Mouse (Mus musculus) embryonic facial prominence, embryonic 15.5 days (tissue): Measurements from ENCODE around the gene Ahr. TPM values are rescaled to one million over a fixed set of nuclear protein-coding genes. Genes with fewer than 3 reads are reported as not detected.

Experiments used
- ATAC-seq: fragments of 200-750 bp; cut with Nextera tagmentation; 2 replicates; pipeline ENCODE4 v1.8.0; 2017; ENCODE audit warnings: low read depth, moderate TSS enrichment; ENCODE audit not compliant: insufficient number of reproducible peaks, low FRiP score, low TSS enrichment
- H3K27ac ChIP-seq: fragments of 300-500 bp; sonication (generic); replicated peaks from 2 replicates; pipeline ENCODE4 v1.5.1; 2015; ENCODE audit warnings: mild to moderate bottlenecking, inconsistent platforms
- H3K27me3 ChIP-seq: fragments of 300-500 bp; sonication (generic); 2 replicates; pipeline ENCODE4 v1.6.1; 2015; ENCODE audit warnings: inconsistent platforms
- H3K36me3 ChIP-seq: fragments of 300-500 bp; sonication (generic); 2 replicates; pipeline ENCODE4 v1.6.1; 2015; ENCODE audit warnings: mild to moderate bottlenecking, inconsistent platforms
- H3K4me1 ChIP-seq: fragments of 300-500 bp; sonication (generic); 2 replicates; pipeline ENCODE4 v1.6.1; 2015; ENCODE audit warnings: inconsistent platforms
- H3K4me2 ChIP-seq: fragments of 300-500 bp; sonication (generic); replicated peaks from 2 replicates; pipeline ENCODE4 v1.6.1; 2015; ENCODE audit warnings: mild to moderate bottlenecking, inconsistent platforms
- H3K4me3 ChIP-seq: fragments of 300-500 bp; sonication (generic); replicated peaks from 2 replicates; pipeline ENCODE4 v1.5.1; 2015; ENCODE audit warnings: mild to moderate bottlenecking, inconsistent platforms
- H3K9ac ChIP-seq: fragments of 300-500 bp; sonication (generic); 2 replicates; pipeline ENCODE4 v1.6.1; 2015; ENCODE audit warnings: inconsistent platforms
- H3K9me3 ChIP-seq: fragments of 300-500 bp; sonication (generic); replicated peaks from 2 replicates; pipeline ENCODE4 v1.6.1; 2016; ENCODE audit warnings: inconsistent platforms
- WGBS: fragments of 180-500 bp; shearing (Covaris S2); methylation state at CpG from one replicate; pipeline ENCODE4 v1.1.7; 2015; 5-methylcytosine and 5-hydroxymethylcytosine counted together
- polyA plus RNA-seq: library from polyadenylated mRNA; unstranded; fragments of >200 nt; fragmentation: Nextera tagmentation; extraction: Ambion mirVana; gene quantifications from 2 replicates; pipeline ENCODE4 v1.2.1, GENCODE M21; 2015

The Ahr gene
- polyA plus RNA-seq, 1 experiment from 2014 or later, result 19.6 TPM

DNA sequence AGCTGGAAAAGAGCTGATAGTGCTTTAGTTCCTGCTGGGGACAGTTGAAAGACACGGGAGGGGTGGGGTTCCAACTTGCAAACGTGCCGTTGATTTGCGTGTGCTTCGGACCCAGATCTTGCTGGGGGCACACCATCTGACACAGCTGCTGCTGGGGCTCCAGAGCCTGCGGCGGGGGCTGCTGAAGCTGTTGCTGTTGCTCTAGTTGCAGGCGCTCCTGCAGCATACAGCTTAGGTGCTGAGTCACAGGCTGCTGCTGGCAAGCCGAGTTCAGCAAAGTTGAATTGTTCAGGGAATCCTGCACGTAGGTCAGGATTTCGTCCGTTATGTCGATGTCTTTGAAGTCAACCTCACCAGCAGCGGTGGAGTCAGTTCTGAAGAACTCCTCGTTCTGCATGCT, 30.8 kb downstream of the Ahr start:
- H3K36me3 ChIP-seq, result peaks cover 32% of the 10 kb centered on the region; the same call in 1 of the 2 replicates
- 74% methylated on average over 15 of the region's 15 CpGs for WGBS
- ATAC-seq, result no peak
- H3K27me3 ChIP-seq, result no peaks in the 10 kb centered on the region
- no peak overlapping the region for H3K4me2 ChIP-seq
- H3K4me3 ChIP-seq, result no peak overlapping the region
- H3K9ac ChIP-seq, result no peak overlapping the region
- no peak overlapping the region for H3K27ac ChIP-seq
- H3K4me1 ChIP-seq, result no peaks in the 10 kb centered on the region
- no peaks in the 10 kb centered on the region for H3K9me3 ChIP-seq

DNA sequence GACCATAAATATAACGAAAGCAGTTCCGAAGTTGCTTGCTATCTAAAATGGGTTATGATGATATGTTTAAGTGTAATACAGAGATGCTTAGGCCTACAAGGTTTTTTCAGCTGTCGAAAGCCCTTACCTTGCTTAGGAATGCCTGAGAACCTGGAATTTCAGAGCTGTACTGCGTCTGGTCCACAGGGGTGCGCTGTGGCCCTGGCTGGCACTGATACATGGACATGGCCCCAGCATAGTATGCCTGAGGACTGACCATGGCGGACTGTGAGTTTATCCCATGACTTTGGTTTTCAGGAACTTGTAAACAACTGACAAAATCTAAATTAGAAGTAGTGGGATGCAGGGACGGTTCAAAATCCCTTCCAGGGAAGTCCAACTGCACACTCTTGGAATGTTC, 31.3 kb downstream of the Ahr start:
- WGBS, result 88% methylated on average over 7 of the region's 7 CpGs
- no peaks in the 10 kb centered on the region for H3K9me3 ChIP-seq
- no peak overlapping the region for H3K9ac ChIP-seq
- no peak overlapping the region for H3K4me2 ChIP-seq
- peaks cover 32% of the 10 kb centered on the region; the same call in 1 of the 2 replicates for H3K36me3 ChIP-seq
- ATAC-seq, result no peak
- H3K27ac ChIP-seq, result no peak overlapping the region
- no peaks in the 10 kb centered on the region for H3K4me1 ChIP-seq
- H3K4me3 ChIP-seq, result no peak overlapping the region
- no peaks in the 10 kb centered on the region for H3K27me3 ChIP-seq

DNA sequence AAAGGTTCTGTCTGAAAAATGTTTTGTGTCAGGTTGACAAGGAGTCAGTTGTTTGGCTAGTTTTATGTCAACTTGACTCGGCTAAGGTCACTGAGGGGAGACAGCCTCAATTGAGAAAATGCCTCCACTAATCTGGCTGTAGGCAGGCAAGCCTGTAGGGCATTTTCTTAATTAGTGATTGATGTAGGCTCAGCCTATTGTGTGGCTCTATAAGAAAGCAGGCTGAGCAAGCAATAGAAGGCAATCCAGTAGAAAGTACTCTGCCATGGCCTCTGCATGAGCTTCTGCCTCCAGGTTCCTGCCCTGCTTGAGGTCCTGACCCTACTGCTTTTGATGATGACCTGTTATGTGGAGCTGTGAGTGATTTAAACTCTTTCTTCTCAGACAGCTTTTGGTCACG, 33.4 kb downstream of the Ahr start:
- H3K4me3 ChIP-seq, result no peak overlapping the region
- no peaks in the 10 kb centered on the region for H3K9me3 ChIP-seq
- no peaks in the 10 kb centered on the region for H3K27me3 ChIP-seq
- no peak overlapping the region for H3K9ac ChIP-seq
- no peak overlapping the region for H3K4me2 ChIP-seq
- H3K27ac ChIP-seq, result no peak overlapping the region
- WGBS, result 34% methylated on average over 2 of the region's 2 CpGs
- H3K4me1 ChIP-seq, result no peaks in the 10 kb centered on the region
- peaks cover 26% of the 10 kb centered on the region; the same call in 1 of the 2 replicates for H3K36me3 ChIP-seq
- ATAC-seq, result no peak

DNA sequence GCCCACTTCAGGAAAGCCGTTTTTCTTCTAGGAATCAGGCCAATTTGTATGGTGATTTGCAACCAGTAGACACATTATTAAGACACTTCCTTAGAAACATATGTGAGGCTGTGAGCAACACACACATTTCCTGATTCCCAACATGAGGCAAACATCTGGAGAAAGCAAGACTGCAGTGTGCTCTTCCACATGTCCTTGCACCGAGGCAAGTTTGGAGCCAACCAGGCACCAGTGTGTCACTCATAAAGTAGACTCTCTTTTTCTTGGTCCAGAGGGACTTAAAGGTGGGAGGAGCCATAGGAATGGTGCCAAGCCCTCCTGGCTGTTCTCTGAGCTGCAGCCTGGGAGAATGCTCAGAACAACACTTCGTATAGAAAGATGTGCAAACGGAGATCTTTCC, 39.6 kb downstream of the Ahr start:
- Histone ChIP-seq H3K9me3 (no peaks in the 10 kb centered on the region), H3K36me3 (peaks cover 2% of the 10 kb centered on the region; the same call in 1 of the 2 replicates), H3K9ac (no peak overlapping the region), H3K4me3 (no peak overlapping the region), H3K27me3 (no peaks in the 10 kb centered on the region), H3K27ac (no peak overlapping the region), H3K4me1 (0 out of 2 replicates have a peak, but pooled peaks cover 6% of the 10 kb centered on the region), H3K4me2 (no peak overlapping the region)
- 38% methylated on average over 4 of the region's 4 CpGs for WGBS
- ATAC-seq, result peak; percentile 54; the same call in 1 of the 2 replicates

DNA sequence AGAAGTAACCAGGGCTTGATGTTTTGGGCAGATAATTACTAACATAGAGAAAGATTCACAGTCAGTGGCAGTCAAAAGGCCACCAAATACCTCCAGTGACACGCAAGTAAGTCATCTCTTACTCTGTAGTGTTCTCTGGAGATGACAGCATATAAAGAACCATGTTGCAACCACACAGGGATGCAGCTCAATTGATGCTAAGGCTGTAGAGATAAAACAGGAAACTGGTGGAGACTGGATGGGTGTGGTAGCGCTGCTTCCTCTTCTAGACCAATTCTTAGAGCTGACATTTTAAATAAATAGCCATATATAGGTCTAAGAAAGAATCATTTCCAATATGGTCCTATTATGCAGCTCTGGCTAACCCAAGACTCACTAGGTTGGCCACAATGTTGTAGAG, 54.1 kb downstream of the Ahr start:
- H3K27ac ChIP-seq, result no peak overlapping the region
- WGBS, result 90% methylated on average over 2 of the region's 2 CpGs
- peaks cover 9% of the 10 kb centered on the region; the same call in 1 of the 2 replicates for H3K4me1 ChIP-seq
- no peaks in the 10 kb centered on the region for H3K9me3 ChIP-seq
- no peaks in the 10 kb centered on the region for H3K27me3 ChIP-seq
- H3K4me3 ChIP-seq, result no peak overlapping the region
- no peak overlapping the region for H3K9ac ChIP-seq
- no peak overlapping the region for H3K4me2 ChIP-seq
- H3K36me3 ChIP-seq, result no peaks in the 10 kb centered on the region
- no peak for ATAC-seq

DNA sequence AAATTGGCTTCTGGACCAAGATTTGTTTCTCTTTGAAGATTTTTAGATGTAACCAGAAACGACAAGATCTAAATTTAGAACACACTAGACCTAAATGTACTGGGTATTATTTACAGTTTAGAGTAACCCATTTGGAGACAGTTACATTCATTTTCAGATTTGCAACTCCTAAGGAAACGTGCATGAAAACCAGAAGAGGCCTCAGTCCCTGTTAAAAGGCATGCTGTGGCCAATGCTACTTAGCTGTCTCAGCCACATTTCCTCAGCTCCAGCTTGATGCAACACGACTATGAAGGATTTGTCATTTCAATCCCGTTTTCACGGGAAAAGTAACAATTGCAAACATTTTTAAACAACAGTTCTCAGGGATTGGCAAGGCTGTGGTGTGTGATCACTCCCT, 55.9 kb downstream of the Ahr start:
- H3K27me3 ChIP-seq, result no peaks in the 10 kb centered on the region
- peak; percentile 29; the same call in 1 of the 2 replicates for ATAC-seq
- H3K4me3 ChIP-seq, result no peak overlapping the region
- H3K27ac ChIP-seq, result peak overlapping the region; percentile 73
- peaks cover 9% of the 10 kb centered on the region; the same call in 1 of the 2 replicates for H3K4me1 ChIP-seq
- H3K9me3 ChIP-seq, result no peaks in the 10 kb centered on the region
- 31% methylated on average over 5 of the region's 5 CpGs for WGBS
- H3K9ac ChIP-seq, result no peak overlapping the region
- H3K4me2 ChIP-seq, result no peak overlapping the region
- H3K36me3 ChIP-seq, result no peaks in the 10 kb centered on the region

DNA sequence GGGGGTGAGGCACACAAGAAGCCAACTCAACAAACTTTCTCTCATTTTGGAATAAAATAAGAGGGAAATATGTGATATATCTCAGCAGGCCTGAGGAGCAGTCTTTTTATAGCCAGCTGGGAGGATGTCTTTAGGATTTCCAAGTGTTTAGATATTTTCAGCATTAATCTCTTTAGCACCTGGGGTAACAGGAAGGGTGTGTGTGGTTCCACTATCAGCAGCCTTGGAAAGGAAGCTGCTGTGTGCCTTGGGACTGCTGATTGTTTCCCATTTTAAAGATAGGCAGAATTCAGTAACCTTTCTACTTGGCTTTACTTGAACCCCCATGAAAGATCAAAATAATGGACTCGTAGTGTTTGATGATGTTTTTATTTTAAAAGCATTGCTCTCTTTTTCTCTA, 71.4 kb downstream of the Ahr start:
- Histone ChIP-seq H3K4me1 (no peaks in the 10 kb centered on the region), H3K4me3 (no peak overlapping the region), H3K9me3 (no peaks in the 10 kb centered on the region), H3K9ac (no peak overlapping the region), H3K36me3 (no peaks in the 10 kb centered on the region), H3K27ac (no peak overlapping the region), H3K27me3 (no peaks in the 10 kb centered on the region), H3K4me2 (no peak overlapping the region)
- 71% methylated on average over 1 of the region's 1 CpGs for WGBS
- no peak for ATAC-seq

DNA sequence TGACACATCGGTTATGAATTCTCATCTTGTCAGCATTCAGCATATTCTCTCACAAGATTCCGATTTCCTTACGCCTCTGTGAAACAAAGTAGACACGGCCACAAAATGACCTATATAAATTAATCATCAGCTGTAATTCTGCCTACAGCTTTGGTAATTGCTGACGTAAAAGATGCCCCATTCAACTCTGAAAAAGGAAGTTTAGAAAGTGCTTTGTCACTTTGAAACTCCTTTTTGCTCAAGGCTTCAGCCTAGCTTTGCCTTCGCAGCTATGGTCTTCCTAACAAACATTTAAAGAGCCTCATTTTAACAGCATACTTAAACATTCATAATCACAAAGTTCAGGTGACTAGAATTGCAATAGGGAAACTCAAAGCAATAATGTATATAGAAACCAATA, 72.2 kb downstream of the Ahr start:
- no peak overlapping the region for H3K4me3 ChIP-seq
- no peak overlapping the region for H3K9ac ChIP-seq
- no peaks in the 10 kb centered on the region for H3K9me3 ChIP-seq
- no peak for ATAC-seq
- no peaks in the 10 kb centered on the region for H3K27me3 ChIP-seq
- no peaks in the 10 kb centered on the region for H3K4me1 ChIP-seq
- H3K36me3 ChIP-seq, result no peaks in the 10 kb centered on the region
- no peak overlapping the region for H3K27ac ChIP-seq
- H3K4me2 ChIP-seq, result no peak overlapping the region
- WGBS, result 87% methylated on average over 6 of the region's 6 CpGs

DNA sequence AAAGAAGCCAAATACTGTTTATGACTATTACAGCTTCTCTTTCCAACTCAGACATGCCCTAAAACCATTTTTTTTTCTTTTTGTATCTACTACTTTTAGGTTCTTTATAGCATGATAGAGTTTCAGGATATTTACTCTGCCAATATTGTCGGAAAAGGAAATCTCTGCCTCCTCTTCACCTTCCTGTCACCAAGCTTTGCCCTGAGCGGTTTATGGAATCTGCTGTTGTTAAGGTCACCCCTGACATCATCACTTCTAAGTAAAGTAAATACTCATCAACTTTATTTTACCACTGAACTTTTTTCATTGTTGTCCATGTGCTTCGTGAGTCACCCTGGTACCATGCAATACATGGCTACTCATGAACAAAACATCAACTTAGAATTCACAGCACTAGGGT, 75.2 kb downstream of the Ahr start:
- no peaks in the 10 kb centered on the region for H3K27me3 ChIP-seq
- ATAC-seq, result no peak

More for the DNA sequence above, 75.2 kb downstream of the Ahr start:
- H3K4me3 ChIP-seq, result no peak overlapping the region
- no peak overlapping the region for H3K27ac ChIP-seq
- no peaks in the 10 kb centered on the region for H3K4me1 ChIP-seq
- H3K9ac ChIP-seq, result no peak overlapping the region
- WGBS, result 77% methylated on average over 3 of the region's 3 CpGs
- no peaks in the 10 kb centered on the region for H3K36me3 ChIP-seq
- no peaks in the 10 kb centered on the region for H3K9me3 ChIP-seq
- no peak overlapping the region for H3K4me2 ChIP-seq
